Mouse (Mus musculus): Measurements from ENCODE around the gene Tradd. TPM values are rescaled to one million over a fixed set of nuclear protein-coding genes. Genes with fewer than 3 reads are reported as not detected.

The Tradd gene
- 40.0 TPM for polyA plus RNA-seq (2017; shearing (Covaris generic))

GRCm38 (mm10) chr8:105264024-105264982, at the start of gene Tradd, which contains the start of gene Fbxl8:
TSS of gene Tradd (minus strand) at chr8:105264609.
TSS of gene Fbxl8 (plus strand) at chr8:105264648.

GRCm38 (mm10) chr8:105305211-105306145, 41.1 kb upstream of the Tradd start, which contains the start of gene Elmo3:
TSS of gene Elmo3 (plus strand) at chr8:105305601.

GRCm38 (mm10) chr8:105297511-105298192, 33.2 kb upstream of the Tradd start, which contains the start of gene E2f4:
TSS of gene E2f4 (plus strand) at chr8:105297663.

GRCm38 (mm10) chr8:105295895-105296573, 31.6 kb upstream of the Tradd start, which contains the start of gene Exoc3l:
TSS of gene Exoc3l (minus strand) at chr8:105296101.

GRCm38 (mm10) chr8:105289805-105290460, 25.5 kb upstream of the Tradd start, which contains the start of gene 4931428F04Rik:
TSS of gene 4931428F04Rik (minus strand) at chr8:105289864.

GRCm38 (mm10) chr8:105275840-105276239, 11.4 kb upstream of the Tradd start, which contains the start of gene Nol3:
TSS of gene Nol3 (plus strand) at chr8:105276140.

GRCm38 (mm10) chr8:105269461-105269947, 5.1 kb upstream of the Tradd start, which contains the start of gene Hsf4:
TSS of gene Hsf4 (plus strand) at chr8:105269801.

GRCm38 (mm10) chr8:105254966-105255350, 9.5 kb downstream of the Tradd start, which contains the start of gene B3gnt9:
TSS of gene B3gnt9 (minus strand) at chr8:105255153.

GRCm38 (mm10) chr8:105224413-105225271, 39.8 kb downstream of the Tradd start, which contains the start of gene D230025D16Rik:
TSS of gene D230025D16Rik (plus strand) at chr8:105225145.

Other genes starting within 250 kb of the Tradd start
- gene Ces3a, start 216.0 kb downstream of the Tradd start, polyA plus RNA-seq (2017; shearing (Covaris generic)) = not detected
- not detected for gene Ces3b, start 180.9 kb downstream of the Tradd start, polyA plus RNA-seq (2017; shearing (Covaris generic))
- not detected for gene Ces4a, start 132.8 kb downstream of the Tradd start, polyA plus RNA-seq (2017; shearing (Covaris generic))
- gene Cbfb, start 93.9 kb downstream of the Tradd start, polyA plus RNA-seq (2017; shearing (Covaris generic)) = 89.9 TPM
- gene D230025D16Rik, start 39.5 kb downstream of the Tradd start, polyA plus RNA-seq (2017; shearing (Covaris generic)) = 29.6 TPM
- 0.55 TPM for gene B3gnt9, start 9.5 kb downstream of the Tradd start, polyA plus RNA-seq (2017; shearing (Covaris generic))
- 9.9 TPM for gene Fbxl8, start within 50 bp of the Tradd start, polyA plus RNA-seq (2017; shearing (Covaris generic))
- not detected for gene Hsf4, start 5.2 kb upstream of the Tradd start, polyA plus RNA-seq (2017; shearing (Covaris generic))
- not detected for gene Nol3, start 11.5 kb upstream of the Tradd start, polyA plus RNA-seq (2017; shearing (Covaris generic))
- gene 4931428F04Rik, start 25.3 kb upstream of the Tradd start, polyA plus RNA-seq (2017; shearing (Covaris generic)) = 2.1 TPM
- gene Exoc3l, start 31.5 kb upstream of the Tradd start, polyA plus RNA-seq (2017; shearing (Covaris generic)) = 1.8 TPM
- 112 TPM for gene E2f4, start 33.1 kb upstream of the Tradd start, polyA plus RNA-seq (2017; shearing (Covaris generic))
- gene Elmo3, start 41.0 kb upstream of the Tradd start, polyA plus RNA-seq (2017; shearing (Covaris generic)) = 4.2 TPM
- gene Lrrc29, start 61.7 kb upstream of the Tradd start, polyA plus RNA-seq (2017; shearing (Covaris generic)) = 1.9 TPM
- 62.3 TPM for gene Tmem208, start 61.7 kb upstream of the Tradd start, polyA plus RNA-seq (2017; shearing (Covaris generic))
- 1.6 TPM for gene Fhod1, start 83.3 kb upstream of the Tradd start, polyA plus RNA-seq (2017; shearing (Covaris generic))
- 0.11 TPM for gene Slc9a5, start 84.2 kb upstream of the Tradd start, polyA plus RNA-seq (2017; shearing (Covaris generic))
- not detected for gene Plekhg4, start 108.7 kb upstream of the Tradd start, polyA plus RNA-seq (2017; shearing (Covaris generic))
- gene Kctd19, start 148.9 kb upstream of the Tradd start, polyA plus RNA-seq (2017; shearing (Covaris generic)) = not detected
- not detected for gene Lrrc36, start 149.0 kb upstream of the Tradd start, polyA plus RNA-seq (2017; shearing (Covaris generic))
- not detected for gene Tppp3, start 206.9 kb upstream of the Tradd start, polyA plus RNA-seq (2017; shearing (Covaris generic))
- gene Zdhhc1, start 232.3 kb upstream of the Tradd start, polyA plus RNA-seq (2017; shearing (Covaris generic)) = 4.9 TPM